9 mouse cellular contexts compared by ENCODE assay signal in genomic region chr4:54757715-54758500, GRCm38 (mm10).
DNase-seq lines count a peak whose midpoint lies in the region; ATAC-seq and TF ChIP-seq lines count a peak whose summit lies in the region.
"Had no signal": no experiment of that assay in that cellular context is flagged by ENCODE, and none has a peak within 500 bp of the region (broad histone marks: within the 10 kb centered on the region; RNA-seq: fewer than 3 reads in every experiment).

No protein-coding gene starts in this region.

- no peak for TF ChIP-seq CTCF in E14TG2a.4 (conservative IDR thresholded peaks at IDR 0.05; ENCODE audit: low read length)
- no peak for TF ChIP-seq CTCF in liver, postnatal 0 days (IDR thresholded peaks at IDR 0.05; ENCODE audit: low read depth)

- 32% methylated on average over 19 of the region's 19 CpGs for WGBS in liver, postnatal 0 days (ENCODE audit: insufficient replicate concordance)

- no peak for TF ChIP-seq EP300 in liver, postnatal 0 days (IDR thresholded peaks at IDR 0.05; ENCODE audit: low read depth)

- H3K9me3 ChIP-seq in E14TG2a.4 (ENCODE audit: low read length) = no peaks in the 10 kb centered on the region
- no peaks in the 10 kb centered on the region for H3K9me3 ChIP-seq in liver, postnatal 0 days (ENCODE audit: low read length)

- H3K36me3 ChIP-seq in E14TG2a.4 (ENCODE audit: insufficient read depth, low read length) = no peaks in the 10 kb centered on the region
- H3K36me3 ChIP-seq in liver, postnatal 0 days (replicated peaks; ENCODE audit: insufficient read depth, low read length) = no peaks in the 10 kb centered on the region

- H3K4me3 ChIP-seq in E14TG2a.4 (replicated peaks; ENCODE audit: low read length) = peak overlapping the region; percentile 62
- H3K4me3 ChIP-seq in liver, postnatal 0 days (ENCODE audit: low read depth, low read length) = no peak overlapping the region

- H3K9ac ChIP-seq in liver, postnatal 0 days (replicated peaks) = no peak overlapping the region

- intact Hi-C loops in heart, postnatal 14 days (cut with DNase I) = no loop called here

- H3K27ac ChIP-seq in liver, postnatal 0 days (ENCODE audit: low read depth) = no peak overlapping the region
- H3K27ac ChIP-seq: macrophage had no signal

- peak; percentile 69 for DNase-seq in cerebellum, adult 11 months
- peak; percentile 55 to 60 for DNase-seq in heart, postnatal 14 days
- DNase-seq in kidney, postnatal 36 days = peak; percentile 31 to 46
- peak; percentile 19 for DNase-seq in liver, postnatal 0 days
- peak; percentile 6 for DNase-seq in retina, adult 2 months (ENCODE audit: low read depth, low spot score)
- DNase-seq in natural killer cell, adult 2 months (ENCODE audit: low spot score in 2 of 2) = no peak

- no peaks in the 10 kb centered on the region for H3K27me3 ChIP-seq in E14TG2a.4 (ENCODE audit: insufficient read depth, low read length)
- no peaks in the 10 kb centered on the region for H3K27me3 ChIP-seq in liver, postnatal 0 days (ENCODE audit: insufficient read depth, low read length)

- ATAC-seq in frontal cortex, adult (ENCODE audit: low TSS enrichment) = peak; percentile 85
- no peak for ATAC-seq in liver, postnatal 0 days

- H3K4me1 ChIP-seq in E14TG2a.4 (replicated peaks; ENCODE audit: low read depth, low read length) = peaks cover 10% of the 10 kb centered on the region
- H3K4me1 ChIP-seq in liver, postnatal 0 days (ENCODE audit: insufficient read depth) = no peaks in the 10 kb centered on the region; the same call in 1 of the 2 replicates

- peak overlapping the region; percentile 38 for H3K4me2 ChIP-seq in liver, postnatal 0 days (ENCODE audit: low read depth, low read length)

Comparison
In these comparisons a context has a peak if more than half of its experiments do, and no peak if none do; other contexts are left out.
1. DNase-seq: peak in cerebellum, adult 11 months (single experiment), heart, postnatal 14 days (2 of 2), kidney, postnatal 36 days (2 of 2), liver, postnatal 0 days (single experiment) and retina, adult 2 months (single experiment); none in natural killer cell, adult 2 months (0 of 2).